Mouse (Mus musculus) lung, adult 10 weeks (tissue): ENCODE data around the gene Chrnb1. TPM values are rescaled to one million over a fixed set of nuclear protein-coding genes. Genes with fewer than 3 reads are reported as not detected.

ENCODE experiments used
- polyA plus RNA-seq: library from polyadenylated mRNA; stranded (reverse); fragments of 350-450 nt; fragmentation: Illumina TruSeq; extraction: RNeasy Lipid Tissue Mini Kit (QIAGEN cat#74804); gene quantifications from one replicate; pipeline ENCODE4 v1.2.3, GENCODE M21; 2014; ENCODE audit warnings: low read depth, low replicate concordance; ENCODE audit not compliant: insufficient read depth

Chrnb1 gene
- 10.1 TPM for polyA plus RNA-seq

GRCm38 (mm10) chr11:69795168-69795982 is at the start of gene Chrnb1:
Gene Chrnb1 (minus strand): TSS chr11:69795943.

DNA sequence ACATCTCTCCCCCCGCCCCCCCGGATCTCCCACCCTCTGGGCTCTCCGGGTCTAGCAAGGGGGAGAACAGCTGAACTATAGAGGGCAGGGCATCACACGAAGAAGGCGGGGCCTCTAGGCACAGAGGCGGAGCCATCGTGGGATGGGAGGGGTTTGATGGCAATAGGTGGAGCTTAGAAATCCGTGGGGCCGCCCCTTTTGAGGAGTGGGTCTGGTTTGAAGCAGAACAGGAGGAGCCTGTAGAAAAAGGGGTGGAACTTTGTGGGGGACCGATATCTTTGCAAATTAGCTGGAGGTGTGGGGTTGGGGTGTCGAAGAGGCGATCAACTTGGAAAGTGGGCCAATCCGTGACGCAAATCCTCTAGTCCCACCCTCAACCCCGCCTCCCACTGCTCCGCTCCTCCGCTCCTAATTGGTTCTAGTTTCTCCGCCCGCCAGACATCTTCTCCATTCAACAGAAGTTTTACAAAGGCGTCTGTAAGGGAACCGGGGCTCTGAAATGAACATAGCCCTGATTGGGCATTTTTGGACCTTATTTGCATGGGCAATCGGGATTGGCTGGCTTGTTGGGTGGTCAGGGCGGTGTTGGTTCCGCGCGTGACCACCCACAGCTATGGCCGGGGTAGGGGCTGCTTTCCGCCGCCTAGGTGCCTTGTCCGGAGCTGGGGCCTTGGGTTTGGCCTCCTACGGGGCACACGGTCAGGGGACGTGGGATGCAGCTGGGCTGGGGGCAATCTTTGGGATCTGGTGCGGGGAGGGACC is 42.4 kb upstream of the Chrnb1 start, which contains the start of gene Tmem256:
Gene Tmem256 (plus strand): TSS at position 563 of the 762 bp plus-strand sequence.

GRCm38 (mm10) chr11:69837604-69837951 is 41.8 kb upstream of the Chrnb1 start, which contains the start of gene Nlgn2:
Gene Nlgn2 (minus strand): TSS chr11:69837784.

DNA sequence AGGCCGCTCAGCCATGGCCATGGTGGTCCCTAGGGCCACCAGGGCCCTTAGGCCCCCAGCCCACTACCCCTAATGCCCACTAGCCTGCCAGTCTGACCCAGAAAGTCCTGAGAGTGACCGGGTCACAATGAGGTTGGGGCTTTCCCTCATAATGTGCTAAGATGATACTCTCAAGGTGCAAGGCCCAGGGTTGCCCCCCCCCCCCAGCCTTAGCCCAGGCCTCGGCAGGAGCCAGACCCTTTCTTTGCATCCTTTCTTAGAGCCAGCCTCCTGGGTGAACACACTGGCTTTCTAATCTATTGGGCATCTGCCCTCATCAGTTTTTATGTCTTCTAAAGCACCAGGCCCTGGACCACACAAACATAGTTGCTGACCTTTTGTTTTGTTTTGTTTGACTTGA is 26.3 kb upstream of the Chrnb1 start, which contains the start of gene Spem1:
Gene Spem1 (minus strand): TSS at position 101 of the 400 bp plus-strand sequence.

GRCm38 (mm10) chr11:69818365-69818764 is 22.6 kb upstream of the Chrnb1 start, which contains the start of gene Spem2:
Gene Spem2 (minus strand): TSS chr11:69818465.

GRCm38 (mm10) chr11:69815155-69815554 is 19.4 kb upstream of the Chrnb1 start, which contains the start of gene Gm39566:
Gene Gm39566 (minus strand): TSS chr11:69815298.

GRCm38 (mm10) chr11:69804972-69805909 is 9.5 kb upstream of the Chrnb1 start, which contains the start of gene Tmem102:
Gene Tmem102 (minus strand): TSS chr11:69805624.

GRCm38 (mm10) chr11:69801379-69801977 is 5.7 kb upstream of the Chrnb1 start, which contains the start of gene Fgf11:
Gene Fgf11 (minus strand): TSS chr11:69801857.

DNA sequence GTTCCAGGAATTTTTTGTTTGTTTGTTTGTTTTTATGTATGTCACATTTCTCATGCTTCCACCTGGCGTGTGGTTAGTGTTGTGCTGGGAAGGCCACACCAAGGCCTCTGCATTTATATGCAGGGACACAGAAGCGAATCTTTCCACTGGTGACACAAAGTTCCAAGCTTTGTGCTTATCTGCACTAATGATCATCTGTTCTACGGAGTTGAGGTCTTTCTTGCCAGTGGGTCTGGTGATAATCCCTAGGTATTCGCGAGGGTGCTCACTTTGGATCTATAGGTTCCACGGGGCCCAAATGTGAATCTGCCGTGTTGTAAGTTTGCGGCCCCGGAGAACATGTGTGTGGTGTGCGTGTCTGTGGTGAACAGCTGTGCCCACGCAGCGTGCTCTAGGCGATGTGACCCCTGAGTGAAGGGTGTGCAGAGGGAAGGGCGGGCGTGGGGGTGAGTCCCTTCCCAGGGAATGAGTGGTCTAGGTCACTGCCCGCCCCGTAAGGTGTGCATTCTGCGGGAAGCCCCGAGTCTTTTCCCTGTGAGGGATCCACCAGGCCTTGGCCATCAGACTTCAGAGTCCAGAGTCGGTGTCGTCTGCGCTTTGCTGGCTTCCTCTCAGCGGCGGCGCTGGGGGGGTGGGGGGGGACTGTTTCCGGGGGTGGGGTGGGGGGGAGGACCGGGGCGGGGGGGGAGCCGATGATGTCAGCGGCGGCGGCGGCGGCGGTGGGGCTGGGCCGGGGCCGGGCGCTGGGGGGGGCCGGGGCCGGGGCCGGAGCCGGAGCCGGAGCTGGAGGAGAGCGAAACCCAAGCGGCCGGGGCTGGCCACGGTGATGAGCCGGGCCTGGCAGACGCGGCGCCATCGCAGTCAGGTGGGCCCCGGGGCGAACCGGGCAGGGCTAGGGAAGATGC is 30.3 kb downstream of the Chrnb1 start, which contains the start of gene Zbtb4:
Gene Zbtb4 (plus strand): TSS at position 692 of the 905 bp plus-strand sequence.

GRCm38 (mm10) chr11:69761868-69762267 is 33.9 kb downstream of the Chrnb1 start, which contains the start of gene Slc35g3:
Gene Slc35g3 (minus strand): TSS chr11:69761968.

DNA sequence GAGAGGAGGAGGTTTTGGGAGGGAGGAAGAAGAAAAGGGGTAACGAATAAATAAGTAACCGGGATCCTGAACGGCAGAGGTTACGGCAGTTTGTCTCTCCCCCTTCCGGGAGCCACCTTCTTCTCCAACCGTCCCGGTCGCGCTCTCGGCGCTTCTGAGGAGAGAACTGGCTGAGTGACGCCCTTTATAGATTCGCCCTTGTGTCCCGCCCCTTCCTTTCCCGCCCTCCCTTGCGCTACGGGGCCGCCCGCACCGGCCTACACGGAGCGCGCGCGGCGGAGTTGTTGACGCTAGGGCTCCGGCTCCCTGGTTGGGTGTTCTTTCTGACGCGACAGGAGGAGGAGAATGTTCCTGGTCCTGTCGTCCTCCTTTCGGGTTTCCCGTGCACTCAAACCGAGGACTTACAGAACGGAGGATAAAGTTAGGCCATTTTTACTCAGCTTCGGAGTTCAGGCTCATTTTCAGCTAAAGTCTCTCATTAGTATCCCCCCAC is 37.2 kb downstream of the Chrnb1 start, which contains the start of gene Polr2a:
Gene Polr2a (minus strand): TSS at position 160 of the 493 bp plus-strand sequence.

Other genes with a start within 250 kb of the Chrnb1 start
- gene Dnah2, start 246.8 kb downstream of the Chrnb1 start, polyA plus RNA-seq, result 0.85 TPM
- 0.30 TPM for gene Efnb3, start 235.7 kb downstream of the Chrnb1 start, polyA plus RNA-seq
- gene Wrap53, start 215.7 kb downstream of the Chrnb1 start, polyA plus RNA-seq, result 10.4 TPM
- gene Trp53, start 215.6 kb downstream of the Chrnb1 start, polyA plus RNA-seq, result 26.0 TPM
- gene Atp1b2, start 190.0 kb downstream of the Chrnb1 start, polyA plus RNA-seq, result 5.4 TPM
- not detected for gene Shbg, start 178.0 kb downstream of the Chrnb1 start, polyA plus RNA-seq
- gene Sat2, start 173.9 kb downstream of the Chrnb1 start, polyA plus RNA-seq, result 4.7 TPM
- gene Fxr2, start 163.0 kb downstream of the Chrnb1 start, polyA plus RNA-seq, result 39.7 TPM
- not detected for gene Sox15, start 140.6 kb downstream of the Chrnb1 start, polyA plus RNA-seq
- gene Mpdu1, start 133.3 kb downstream of the Chrnb1 start, polyA plus RNA-seq, result 53.4 TPM
- 44.2 TPM for gene Cd68, start 129.8 kb downstream of the Chrnb1 start, polyA plus RNA-seq
- gene Eif4a1, start 123.5 kb downstream of the Chrnb1 start, polyA plus RNA-seq, result 289 TPM
- gene Senp3, start 113.9 kb downstream of the Chrnb1 start, polyA plus RNA-seq, result 47.0 TPM
- 23.3 TPM for gene Tnfsf13, start 110.2 kb downstream of the Chrnb1 start, polyA plus RNA-seq
- gene Tnfsf12, start 100.1 kb downstream of the Chrnb1 start, polyA plus RNA-seq, result 48.4 TPM
- 24.8 TPM for gene Tnfsfm13, start 99.8 kb downstream of the Chrnb1 start, polyA plus RNA-seq
- gene Polr2a, start 37.3 kb downstream of the Chrnb1 start, polyA plus RNA-seq, result 16.2 TPM
- 0.85 TPM for gene Slc35g3, start 34.0 kb downstream of the Chrnb1 start, polyA plus RNA-seq
- 25.6 TPM for gene Zbtb4, start 30.0 kb downstream of the Chrnb1 start, polyA plus RNA-seq
- gene Fgf11, start 5.9 kb upstream of the Chrnb1 start, polyA plus RNA-seq, result 3.4 TPM
- gene Tmem102, start 9.7 kb upstream of the Chrnb1 start, polyA plus RNA-seq, result 4.9 TPM
- gene Gm39566, start 19.4 kb upstream of the Chrnb1 start, polyA plus RNA-seq, result not detected
- not detected for gene Spem2, start 22.5 kb upstream of the Chrnb1 start, polyA plus RNA-seq
- gene Spem1, start 26.2 kb upstream of the Chrnb1 start, polyA plus RNA-seq, result not detected
- gene Nlgn2, start 41.8 kb upstream of the Chrnb1 start, polyA plus RNA-seq, result 5.3 TPM
- gene Tmem256, start 42.6 kb upstream of the Chrnb1 start, polyA plus RNA-seq, result 375 TPM
- gene Plscr3, start 50.4 kb upstream of the Chrnb1 start, polyA plus RNA-seq, result 65.1 TPM
- 5.1 TPM for gene Tnk1, start 62.8 kb upstream of the Chrnb1 start, polyA plus RNA-seq
- not detected for gene Tmem95, start 82.1 kb upstream of the Chrnb1 start, polyA plus RNA-seq
- gene Kctd11, start 85.5 kb upstream of the Chrnb1 start, polyA plus RNA-seq, result 11.2 TPM
- 9.7 TPM for gene Acap1, start 99.6 kb upstream of the Chrnb1 start, polyA plus RNA-seq
- 0.77 TPM for gene 2810408A11Rik, start 105.0 kb upstream of the Chrnb1 start, polyA plus RNA-seq
- 9.9 TPM for gene Neurl4, start 105.1 kb upstream of the Chrnb1 start, polyA plus RNA-seq
- 43.0 TPM for gene Gps2, start 117.9 kb upstream of the Chrnb1 start, polyA plus RNA-seq
- 466 TPM for gene Eif5a, start 126.0 kb upstream of the Chrnb1 start, polyA plus RNA-seq
- gene Ybx2, start 139.9 kb upstream of the Chrnb1 start, polyA plus RNA-seq, result 1.3 TPM
- gene Slc2a4, start 152.2 kb upstream of the Chrnb1 start, polyA plus RNA-seq, result 8.1 TPM
- 60.8 TPM for gene Cldn7, start 168.8 kb upstream of the Chrnb1 start, polyA plus RNA-seq
- 86.4 TPM for gene Ctdnep1, start 185.2 kb upstream of the Chrnb1 start, polyA plus RNA-seq
- gene Elp5, start 186.6 kb upstream of the Chrnb1 start, polyA plus RNA-seq, result 40.7 TPM
- gene Gabarap, start 195.2 kb upstream of the Chrnb1 start, polyA plus RNA-seq, result 466 TPM
- gene Phf23, start 199.8 kb upstream of the Chrnb1 start, polyA plus RNA-seq, result 39.5 TPM
- gene Dvl2, start 204.7 kb upstream of the Chrnb1 start, polyA plus RNA-seq, result 6.0 TPM
- gene Acadvl, start 219.5 kb upstream of the Chrnb1 start, polyA plus RNA-seq, result 82.7 TPM
- 7.3 TPM for gene Dlg4, start 221.0 kb upstream of the Chrnb1 start, polyA plus RNA-seq